Mouse (Mus musculus) bone marrow, adult 2 months (tissue): ENCODE measurements around the gene Tor1a.

Experiments
- CTCF ChIP-seq: fragments of 200-500 bp; IDR thresholded peaks from 2 replicates; pipeline ENCODE4 v1.5.1; 2011; ENCODE audit warnings: low read length, control low read depth; ENCODE audit not compliant: control insufficient read depth, insufficient read depth
- POLR2A ChIP-seq: fragments of 200-500 bp; IDR thresholded peaks from 2 replicates; pipeline ENCODE4 v1.6.1; 2011; ENCODE audit warnings: low read depth, mild to moderate bottlenecking, control low read depth, low read length, borderline replicate concordance; ENCODE audit not compliant: control insufficient read depth

GRCm38 (mm10) chr2:30913022-30913421, 54.7 kb downstream of the Tor1a start:
- TF ChIP-seq CTCF (no peak), POLR2A (no peak)
